Mouse (Mus musculus): ENCODE measurements around the gene Cdipt. TPM values are rescaled to one million over a fixed set of nuclear protein-coding genes. Genes with fewer than 3 reads are reported as not detected.

Cdipt gene
- polyA plus RNA-seq (2015; fragmentation: Nextera tagmentation; extraction: Ambion mirVana), result 101 and 108 TPM in 2 replicates

- no peaks in the 10 kb centered on the region; the same call in 1 of the 2 replicates for H3K27me3 ChIP-seq
- H3K9ac ChIP-seq (replicated peaks), result peak within 1 kb of the TSS; percentile 99
- ATAC-seq, result no peak
- peak within 1 kb of the TSS; percentile 100 for H3K4me3 ChIP-seq (replicated peaks)
- H3K36me3 ChIP-seq, result peaks cover 43% of the 10 kb centered on the region
- H3K9me3 ChIP-seq, result no peaks in the 10 kb centered on the region
- 0% methylated on average over 1 of the region's 1 CpGs for WGBS
- H3K27ac ChIP-seq, result peak within 1 kb of the TSS; percentile 96
- H3K4me2 ChIP-seq (replicated peaks), result peak within 1 kb of the TSS; percentile 93
- peaks cover 17% of the 10 kb centered on the region for H3K4me1 ChIP-seq (replicated peaks)
Measured at GRCm38 (mm10) chr7:126975893-126975949, at the start of gene Cdipt. Gene Cdipt (plus strand): TSS chr7:126975914.

- peaks cover 34% of the 10 kb centered on the region for H3K4me1 ChIP-seq (replicated peaks)
- H3K4me2 ChIP-seq (replicated peaks), result no peak overlapping the region
- H3K4me3 ChIP-seq (replicated peaks), result no peak overlapping the region
- H3K27me3 ChIP-seq, result no peaks in the 10 kb centered on the region
- peaks cover 8% of the 10 kb centered on the region; the same call in 1 of the 2 replicates for H3K36me3 ChIP-seq
- no peak for ATAC-seq
- no peak overlapping the region for H3K27ac ChIP-seq
- no peaks in the 10 kb centered on the region for H3K9me3 ChIP-seq
- no peak overlapping the region for H3K9ac ChIP-seq (replicated peaks)
- 71% methylated on average over 3 of the region's 3 CpGs for WGBS
Measured at GRCm38 (mm10) chr7:126926299-126926698, 49.4 kb upstream of the Cdipt start.

DNA sequence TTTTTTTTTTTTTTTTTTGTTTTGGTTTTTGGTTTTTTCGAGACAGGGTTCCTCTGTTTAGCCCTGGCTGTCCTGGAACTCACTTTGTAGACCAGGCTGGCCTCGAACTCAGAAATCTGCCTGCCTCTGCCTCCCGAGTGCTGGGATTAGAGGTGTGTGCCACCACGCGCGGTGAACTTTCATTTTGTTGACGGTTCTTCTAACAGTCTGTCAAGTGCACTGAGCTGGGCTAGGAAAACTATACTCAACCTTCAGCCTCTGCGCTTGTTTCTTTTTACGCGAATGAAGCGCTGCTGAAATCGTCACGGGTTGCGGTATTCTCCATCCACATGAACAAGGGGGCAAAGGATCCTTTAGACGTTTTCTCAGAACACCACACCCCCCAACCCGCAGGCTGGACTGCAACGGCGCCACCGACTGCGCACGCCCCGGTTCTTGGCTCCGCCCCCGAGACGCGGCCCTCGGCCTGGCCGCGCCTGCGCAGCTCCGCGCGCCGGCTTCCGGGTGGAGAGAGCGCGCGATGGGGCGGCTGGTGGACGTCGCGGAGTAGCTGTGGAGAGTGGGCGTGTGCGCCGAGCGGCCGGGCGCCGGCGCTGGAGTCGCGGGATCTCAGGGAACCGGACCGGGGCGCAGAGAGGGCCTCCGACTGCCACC is 47.2 kb upstream of the Cdipt start, which contains the start of gene Kctd13:
Gene Kctd13, plus strand, starts transcription at position 496 of the 654 bp plus-strand sequence.
- no peaks in the 10 kb centered on the region for H3K27me3 ChIP-seq
- peak within 1 kb of the TSS; percentile 83 for H3K9ac ChIP-seq (replicated peaks)
- H3K4me2 ChIP-seq (replicated peaks), result peak within 1 kb of the TSS; percentile 96
- no peaks in the 10 kb centered on the region for H3K9me3 ChIP-seq
- H3K36me3 ChIP-seq, result peaks cover 22% of the 10 kb centered on the region
- H3K4me3 ChIP-seq (replicated peaks), result peak within 1 kb of the TSS; percentile 84
- peak within 1 kb of the TSS; percentile 83 for H3K27ac ChIP-seq
- peaks cover 21% of the 10 kb centered on the region for H3K4me1 ChIP-seq (replicated peaks)
- 4% methylated on average over 56 of the region's 56 CpGs for WGBS
- ATAC-seq, result peak; percentile 98

DNA sequence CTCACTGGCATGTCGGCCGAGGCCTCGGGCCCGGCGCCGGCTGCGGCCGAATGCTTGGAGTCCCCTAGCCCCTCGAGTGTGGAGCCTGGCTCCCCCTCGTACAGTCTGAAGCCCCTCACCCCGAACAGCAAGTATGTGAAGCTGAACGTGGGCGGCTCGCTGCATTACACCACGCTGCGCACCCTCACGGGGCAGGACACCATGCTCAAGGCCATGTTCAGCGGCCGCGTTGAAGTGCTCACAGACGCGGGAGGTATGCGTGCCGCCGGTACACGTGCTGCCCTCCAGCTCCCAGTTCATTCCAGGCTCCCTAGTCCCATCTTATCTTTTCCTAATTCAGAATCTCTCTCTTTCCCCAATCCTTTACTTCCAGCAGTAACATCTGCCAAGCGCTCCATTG is 46.7 kb upstream of the Cdipt start:
- peaks cover 25% of the 10 kb centered on the region for H3K36me3 ChIP-seq

DNA sequence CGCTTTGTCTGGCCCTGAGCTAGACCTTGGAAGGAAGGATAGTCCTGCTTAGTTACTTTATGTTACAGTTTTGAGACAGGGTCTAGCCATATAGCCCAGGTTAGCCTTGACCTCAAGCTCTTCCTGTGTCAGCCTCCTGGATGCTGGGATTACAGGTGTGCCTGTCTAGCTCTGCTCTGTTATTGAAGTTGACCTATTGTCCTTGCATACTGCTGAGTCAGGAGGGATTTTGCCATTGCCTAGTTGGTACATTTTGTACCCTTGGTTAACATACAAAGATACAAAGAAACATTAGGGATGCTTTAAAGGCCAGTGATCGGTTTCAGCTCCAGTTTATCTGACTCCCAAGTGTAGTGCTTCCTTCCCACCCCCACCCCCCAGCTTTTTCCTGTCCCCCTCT is 43.1 kb upstream of the Cdipt start:
- Histone ChIP-seq H3K27me3 (no peaks in the 10 kb centered on the region), H3K36me3 (peaks cover 42% of the 10 kb centered on the region), H3K27ac (no peak overlapping the region), H3K4me1 (replicated peaks) (peaks cover 21% of the 10 kb centered on the region), H3K9ac (replicated peaks) (no peak overlapping the region), H3K4me2 (replicated peaks) (no peak overlapping the region), H3K4me3 (replicated peaks) (no peak overlapping the region), H3K9me3 (no peaks in the 10 kb centered on the region)
- no peak for ATAC-seq
- WGBS, result 92% methylated on average over 2 of the region's 2 CpGs

More for the DNA sequence above, 46.7 kb upstream of the Cdipt start:
- peak overlapping the region; percentile 83 for H3K27ac ChIP-seq
- no peaks in the 10 kb centered on the region for H3K9me3 ChIP-seq
- peak overlapping the region; percentile 84 for H3K4me3 ChIP-seq (replicated peaks)
- H3K27me3 ChIP-seq, result no peaks in the 10 kb centered on the region
- peak; percentile 89 for ATAC-seq
- H3K4me1 ChIP-seq (replicated peaks), result peaks cover 21% of the 10 kb centered on the region
- 0% methylated on average over 27 of the region's 27 CpGs for WGBS
- peak overlapping the region; percentile 96 for H3K4me2 ChIP-seq (replicated peaks)
- peak overlapping the region; percentile 83 for H3K9ac ChIP-seq (replicated peaks)

GRCm38 (mm10) chr7:126941171-126941570 is 34.5 kb upstream of the Cdipt start:
- no peak for ATAC-seq
- no peaks in the 10 kb centered on the region for H3K9me3 ChIP-seq
- no peak overlapping the region; the same call in 1 of the 2 replicates for H3K27ac ChIP-seq
- H3K4me1 ChIP-seq (replicated peaks), result peaks cover 12% of the 10 kb centered on the region
- H3K9ac ChIP-seq (replicated peaks), result no peak overlapping the region
- 56% methylated on average over 6 of the region's 6 CpGs for WGBS
- no peak overlapping the region for H3K4me3 ChIP-seq (replicated peaks)
- peaks cover 63% of the 10 kb centered on the region for H3K36me3 ChIP-seq
- H3K4me2 ChIP-seq (replicated peaks), result no peak overlapping the region
- H3K27me3 ChIP-seq, result no peaks in the 10 kb centered on the region

GRCm38 (mm10) chr7:126941801-126942200 is 33.9 kb upstream of the Cdipt start:
- 54% methylated on average over 5 of the region's 5 CpGs for WGBS
- Histone ChIP-seq H3K9me3 (no peaks in the 10 kb centered on the region), H3K4me2 (replicated peaks) (no peak overlapping the region), H3K27me3 (no peaks in the 10 kb centered on the region), H3K9ac (replicated peaks) (0 out of 2 replicates have a peak overlapping the region, but pooled peaks have one; percentile 34), H3K4me1 (replicated peaks) (peaks cover 17% of the 10 kb centered on the region), H3K36me3 (peaks cover 63% of the 10 kb centered on the region), H3K4me3 (replicated peaks) (no peak overlapping the region), H3K27ac (no peak overlapping the region)
- ATAC-seq, result 0 out of 2 replicates have a peak, but pooled peaks have one; percentile 14

- H3K27ac ChIP-seq, result no peak overlapping the region
- H3K36me3 ChIP-seq, result peaks cover 41% of the 10 kb centered on the region
- H3K4me3 ChIP-seq (replicated peaks), result no peak overlapping the region
- ATAC-seq, result no peak
- H3K4me2 ChIP-seq (replicated peaks), result no peak overlapping the region; the same call in 1 of the 2 replicates
- peaks cover 3% of the 10 kb centered on the region; the same call in 1 of the 2 replicates for H3K27me3 ChIP-seq
- H3K4me1 ChIP-seq (replicated peaks), result peaks cover 55% of the 10 kb centered on the region
- 46% methylated on average over 3 of the region's 3 CpGs for WGBS
- no peak overlapping the region; the same call in 1 of the 2 replicates for H3K9ac ChIP-seq (replicated peaks)
- H3K9me3 ChIP-seq, result no peaks in the 10 kb centered on the region
Measured at GRCm38 (mm10) chr7:126946530-126946929, 29.2 kb upstream of the Cdipt start.

- ATAC-seq, result no peak
- Histone ChIP-seq H3K27ac (peak overlapping the region; percentile 93), H3K4me2 (replicated peaks) (peak overlapping the region; percentile 98), H3K9me3 (no peaks in the 10 kb centered on the region), H3K4me3 (replicated peaks) (peak overlapping the region; percentile 63), H3K4me1 (replicated peaks) (peaks cover 70% of the 10 kb centered on the region), H3K9ac (replicated peaks) (peak overlapping the region; percentile 81), H3K27me3 (peaks cover 20% of the 10 kb centered on the region), H3K36me3 (peaks cover 34% of the 10 kb centered on the region)
- 82% methylated on average over 9 of the region's 10 CpGs for WGBS
Measured at GRCm38 (mm10) chr7:126948626-126949025, 27.1 kb upstream of the Cdipt start.

DNA sequence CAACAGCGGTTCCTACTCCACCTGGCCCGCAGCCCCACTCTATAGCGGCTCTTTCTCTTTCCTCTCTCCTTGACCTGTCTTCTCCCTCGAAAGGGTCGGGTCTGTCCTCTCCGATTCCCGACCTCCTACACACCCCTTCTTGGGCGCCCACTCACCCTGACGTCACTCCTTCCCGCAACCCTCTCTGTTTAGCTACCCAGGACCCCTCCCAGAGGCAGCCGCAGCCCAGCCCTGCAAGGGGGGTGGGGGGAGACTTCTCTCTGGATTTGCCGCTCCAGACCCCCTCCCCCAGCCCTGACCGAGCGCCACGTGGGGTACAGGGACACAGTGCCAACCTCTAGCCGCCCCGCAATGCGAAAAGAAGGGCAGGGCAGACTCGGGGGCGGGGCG is 26.3 kb upstream of the Cdipt start, which contains the start of gene Asphd1:
Gene Asphd1, minus strand, starts transcription at position 180 of the 390 bp plus-strand sequence.
- Histone ChIP-seq H3K36me3 (peaks cover 33% of the 10 kb centered on the region), H3K9me3 (no peaks in the 10 kb centered on the region), H3K4me3 (replicated peaks) (peak within 1 kb of the TSS; percentile 63), H3K4me2 (replicated peaks) (peak within 1 kb of the TSS; percentile 98), H3K4me1 (replicated peaks) (peaks cover 72% of the 10 kb centered on the region), H3K27ac (peak within 1 kb of the TSS; percentile 93), H3K9ac (replicated peaks) (peak within 1 kb of the TSS; percentile 81), H3K27me3 (peaks cover 22% of the 10 kb centered on the region)
- ATAC-seq, result peak; percentile 69
- WGBS, result under 1% methylated on average over 21 of the region's 21 CpGs

- Histone ChIP-seq H3K27me3 (peaks cover 22% of the 10 kb centered on the region), H3K4me1 (replicated peaks) (peaks cover 72% of the 10 kb centered on the region)
- WGBS, result 1% methylated on average over 42 of the region's 42 CpGs
Measured at GRCm38 (mm10) chr7:126949793-126950646, 25.7 kb upstream of the Cdipt start, which contains the start of gene Sez6l2. Gene Sez6l2 (plus strand): TSS chr7:126950563.

More at GRCm38 (mm10) chr7:126949793-126950646, 25.7 kb upstream of the Cdipt start, which contains the start of gene Sez6l2:
- Histone ChIP-seq H3K4me2 (replicated peaks) (peak within 1 kb of the TSS; percentile 98), H3K27ac (peak within 1 kb of the TSS; percentile 93), H3K9ac (replicated peaks) (peak within 1 kb of the TSS; percentile 81), H3K36me3 (peaks cover 27% of the 10 kb centered on the region), H3K4me3 (replicated peaks) (peak within 1 kb of the TSS; percentile 63), H3K9me3 (no peaks in the 10 kb centered on the region)
- peak; percentile 90 for ATAC-seq
